Mouse (Mus musculus) midbrain, embryonic 14.5 days (tissue): ENCODE measurements around the gene Slc35e1. TPM values are rescaled to one million over a fixed set of nuclear protein-coding genes. Genes with fewer than 3 reads are reported as not detected.

Experiments
- ATAC-seq: fragments of 200-750 bp; cut with Nextera tagmentation; 2 replicates; pipeline ENCODE4 v1.8.0; 2017; ENCODE audit warnings: moderate number of reproducible peaks, moderate library complexity; ENCODE audit not compliant: low FRiP score, low TSS enrichment
- DNase-seq: peaks from one replicate; pipeline ENCODE4 v3.0.0-alpha.2; 2015
- H3K27ac ChIP-seq: fragments of 300-500 bp; sonication (generic); replicated peaks from 2 replicates; pipeline ENCODE4 v1.5.1; 2014; ENCODE audit warnings: mild to moderate bottlenecking, low read depth, low read length, moderate library complexity
- H3K27me3 ChIP-seq: fragments of 300-500 bp; sonication (generic); 2 replicates; pipeline ENCODE4 v1.6.1; 2014; ENCODE audit warnings: low read length, control low read depth, mixed read lengths; ENCODE audit not compliant: control insufficient read depth, insufficient read depth
- H3K36me3 ChIP-seq: fragments of 300-500 bp; sonication (generic); 2 replicates; pipeline ENCODE4 v1.6.1; 2014; ENCODE audit warnings: low read length, control low read depth; ENCODE audit not compliant: control insufficient read depth, insufficient read depth
- H3K4me1 ChIP-seq: fragments of 300-500 bp; sonication (generic); 2 replicates; pipeline ENCODE4 v1.6.1; 2014; ENCODE audit warnings: mild to moderate bottlenecking, antibody characterized with exemption, low read length, control low read depth; ENCODE audit not compliant: control insufficient read depth, insufficient read depth
- H3K4me2 ChIP-seq: fragments of 300-500 bp; sonication (generic); 2 replicates; pipeline ENCODE4 v1.6.1; 2014; ENCODE audit warnings: mild to moderate bottlenecking, low read length, moderate library complexity
- H3K4me3 ChIP-seq: fragments of 300-500 bp; sonication (generic); replicated peaks from 2 replicates; pipeline ENCODE4 v1.5.1; 2014; ENCODE audit warnings: low read depth, low read length
- H3K9ac ChIP-seq: fragments of 300-500 bp; sonication (generic); replicated peaks from 2 replicates; pipeline ENCODE4 v1.6.1; 2014; ENCODE audit warnings: mild to moderate bottlenecking, low read length, moderate library complexity
- H3K9me3 ChIP-seq: fragments of 300-500 bp; sonication (generic); 2 replicates; pipeline ENCODE4 v1.6.1; 2016; ENCODE audit warnings: low read length, control low read depth, mixed read lengths; ENCODE audit not compliant: control insufficient read depth
- WGBS: fragments of 180-500 bp; shearing (Covaris S2); extraction: QIAGEN DNeasy Blood & Tissue Kit; methylation state at CpG from one replicate; pipeline ENCODE4 v1.1.7; 2014; 5-methylcytosine and 5-hydroxymethylcytosine counted together
- polyA plus RNA-seq: library from polyadenylated mRNA; unstranded; fragments of >200 nt; fragmentation: Nextera tagmentation; extraction: Ambion mirVana; gene quantifications from 2 replicates; pipeline ENCODE4 v1.2.1, GENCODE M21; 2014

Slc35e1 gene
- polyA plus RNA-seq = 9.7 and 10.0 TPM in 2 replicates

- Histone ChIP-seq H3K27me3 (no peaks in the 10 kb centered on the region), H3K9me3 (no peaks in the 10 kb centered on the region), H3K27ac (peak within 1 kb of the TSS; percentile 81), H3K4me2 (peak within 1 kb of the TSS; percentile 83), H3K4me3 (peak within 1 kb of the TSS; percentile 74), H3K36me3 (peaks cover 32% of the 10 kb centered on the region), H3K4me1 (peaks cover 22% of the 10 kb centered on the region), H3K9ac (peak within 1 kb of the TSS; percentile 77)
- peak; percentile 72 for ATAC-seq
- under 1% methylated on average over 96 of the region's 98 CpGs for whole genome bisulfite sequencing
- no peak for DNase-seq
These were observed at the start of gene Slc35e1 for GRCm38 (mm10) chr8:72491680-72492621. Gene Slc35e1, minus strand, starts transcription at chr8:72492614.

- H3K4me1 ChIP-seq = no peaks in the 10 kb centered on the region
- no peaks in the 10 kb centered on the region for H3K9me3 ChIP-seq
- H3K9ac ChIP-seq = no peak overlapping the region
- DNase-seq (no peak), ATAC-seq (no peak)
- H3K27me3 ChIP-seq = no peaks in the 10 kb centered on the region
- H3K4me2 ChIP-seq = no peak overlapping the region
- peaks cover 8% of the 10 kb centered on the region for H3K36me3 ChIP-seq
- H3K27ac ChIP-seq = no peak overlapping the region
- H3K4me3 ChIP-seq = no peak overlapping the region
These were observed 46.8 kb upstream of the Slc35e1 start for GRCm38 (mm10) chr8:72539234-72539633.

GRCm38 (mm10) chr8:72534888-72535287 is 42.5 kb upstream of the Slc35e1 start:
- Histone ChIP-seq H3K4me3 (no peak overlapping the region), H3K27ac (no peak overlapping the region), H3K36me3 (no peaks in the 10 kb centered on the region), H3K4me1 (no peaks in the 10 kb centered on the region), H3K27me3 (no peaks in the 10 kb centered on the region), H3K9me3 (no peaks in the 10 kb centered on the region), H3K9ac (no peak overlapping the region), H3K4me2 (no peak overlapping the region)
- DNase-seq (no peak), ATAC-seq (no peak)
- 96% methylated on average over 3 of the region's 3 CpGs for WGBS

GRCm38 (mm10) chr8:72532103-72532502 is 39.7 kb upstream of the Slc35e1 start:
- no peak for DNase-seq
- no peaks in the 10 kb centered on the region for H3K36me3 ChIP-seq
- 92% methylated on average over 1 of the region's 1 CpGs for WGBS

GRCm38 (mm10) chr8:72521888-72522287 is 29.5 kb upstream of the Slc35e1 start:
- Histone ChIP-seq H3K36me3 (no peaks in the 10 kb centered on the region), H3K4me1 (no peaks in the 10 kb centered on the region), H3K9me3 (no peaks in the 10 kb centered on the region), H3K9ac (no peak overlapping the region), H3K4me3 (no peak overlapping the region), H3K27ac (no peak overlapping the region), H3K27me3 (no peaks in the 10 kb centered on the region), H3K4me2 (no peak overlapping the region)
- ATAC-seq (no peak), DNase-seq (no peak)

More at GRCm38 (mm10) chr8:72532103-72532502, 39.7 kb upstream of the Slc35e1 start:
- Histone ChIP-seq H3K27me3 (no peaks in the 10 kb centered on the region), H3K4me2 (no peak overlapping the region), H3K9me3 (no peaks in the 10 kb centered on the region), H3K4me1 (no peaks in the 10 kb centered on the region), H3K27ac (no peak overlapping the region), H3K4me3 (no peak overlapping the region), H3K9ac (no peak overlapping the region)
- ATAC-seq = no peak

- Histone ChIP-seq H3K4me1 (no peaks in the 10 kb centered on the region), H3K27me3 (no peaks in the 10 kb centered on the region), H3K4me3 (no peak overlapping the region), H3K27ac (no peak overlapping the region), H3K36me3 (no peaks in the 10 kb centered on the region), H3K9ac (no peak overlapping the region), H3K9me3 (no peaks in the 10 kb centered on the region), H3K4me2 (no peak overlapping the region)
- ATAC-seq = no peak
- DNase-seq = no peak
- WGBS = 82% methylated on average over 7 of the region's 7 CpGs
These were observed 25.1 kb upstream of the Slc35e1 start for GRCm38 (mm10) chr8:72517421-72517988.

- no peaks in the 10 kb centered on the region for H3K9me3 ChIP-seq
- H3K4me2 ChIP-seq = no peak overlapping the region
- ATAC-seq (no peak), DNase-seq (no peak)
- no peaks in the 10 kb centered on the region for H3K36me3 ChIP-seq
- no peak overlapping the region for H3K9ac ChIP-seq
- H3K4me3 ChIP-seq = no peak overlapping the region
- H3K4me1 ChIP-seq = no peaks in the 10 kb centered on the region
- H3K27ac ChIP-seq = no peak overlapping the region
- WGBS = 96% methylated on average over 1 of the region's 1 CpGs
- no peaks in the 10 kb centered on the region for H3K27me3 ChIP-seq
These were observed 20.7 kb upstream of the Slc35e1 start for GRCm38 (mm10) chr8:72513158-72513557.

- Histone ChIP-seq H3K4me2 (no peak overlapping the region), H3K4me1 (no peaks in the 10 kb centered on the region)
- WGBS = 93% methylated on average over 1 of the region's 1 CpGs
These were observed 20.2 kb upstream of the Slc35e1 start for GRCm38 (mm10) chr8:72512648-72513047.

More at GRCm38 (mm10) chr8:72512648-72513047, 20.2 kb upstream of the Slc35e1 start:
- Histone ChIP-seq H3K9ac (no peak overlapping the region), H3K36me3 (no peaks in the 10 kb centered on the region), H3K27me3 (no peaks in the 10 kb centered on the region), H3K9me3 (no peaks in the 10 kb centered on the region), H3K27ac (no peak overlapping the region), H3K4me3 (no peak overlapping the region)
- no peak for ATAC-seq
- DNase-seq = no peak
